Mouse (Mus musculus) midbrain, postnatal 0 days (tissue): Measurements from ENCODE around the gene Unc13d. TPM values are rescaled to one million over a fixed set of nuclear protein-coding genes. Genes with fewer than 3 reads are reported as not detected.

Experiments used
- ATAC-seq: fragments of 200-750 bp; cut with Nextera tagmentation; 2 replicates; pipeline ENCODE4 v1.8.0; 2017; ENCODE audit warnings: moderate number of reproducible peaks, mild to moderate bottlenecking, moderate TSS enrichment, moderate library complexity; ENCODE audit not compliant: low FRiP score
- DNase-seq: peaks from one replicate; pipeline ENCODE4 v3.0.0-alpha.2; 2015; ENCODE audit warnings: low spot score
- H3K27ac ChIP-seq: fragments of 300-500 bp; sonication (generic); 2 replicates; pipeline ENCODE4 v1.5.1; 2014; ENCODE audit warnings: low read depth, mild to moderate bottlenecking, low read length, mixed read lengths
- H3K27me3 ChIP-seq: fragments of 300-500 bp; sonication (generic); 2 replicates; pipeline ENCODE4 v1.6.1; 2014; ENCODE audit warnings: low read length, control low read depth, mixed read lengths; ENCODE audit not compliant: insufficient read depth
- H3K36me3 ChIP-seq: fragments of 300-500 bp; sonication (generic); 2 replicates; pipeline ENCODE4 v1.6.1; 2014; ENCODE audit warnings: low read length, control low read depth, mixed read lengths; ENCODE audit not compliant: insufficient read depth
- H3K4me1 ChIP-seq: fragments of 300-500 bp; sonication (generic); 2 replicates; pipeline ENCODE4 v1.6.1; 2014; ENCODE audit warnings: mild to moderate bottlenecking, control low read depth, antibody characterized with exemption, low read length, mixed read lengths; ENCODE audit not compliant: insufficient read depth
- H3K4me2 ChIP-seq: fragments of 300-500 bp; sonication (generic); 2 replicates; pipeline ENCODE4 v1.6.1; 2014; ENCODE audit warnings: low read depth, mild to moderate bottlenecking, low read length, mixed read lengths; ENCODE audit not compliant: poor library complexity, severe bottlenecking
- H3K4me3 ChIP-seq: fragments of 300-500 bp; sonication (generic); 2 replicates; pipeline ENCODE4 v1.5.1; 2014; ENCODE audit warnings: low read depth, mild to moderate bottlenecking, low read length, moderate library complexity
- H3K9ac ChIP-seq: fragments of 300-500 bp; sonication (generic); replicated peaks from 2 replicates; pipeline ENCODE4 v1.6.1; 2014; ENCODE audit warnings: mild to moderate bottlenecking, low read length, moderate library complexity, mixed read lengths; ENCODE audit not compliant: poor library complexity, severe bottlenecking
- H3K9me3 ChIP-seq: fragments of 300-500 bp; sonication (generic); 2 replicates; pipeline ENCODE4 v1.6.1; 2016; ENCODE audit warnings: low read length, control low read depth
- CTCF ChIP-seq: IDR thresholded peaks from 2 replicates; pipeline ENCODE4 v1.5.1; 2016; ENCODE audit warnings: antibody characterized with exemption, mild to moderate bottlenecking
- WGBS: fragments of 180-500 bp; shearing (Covaris S2); extraction: QIAGEN DNeasy Blood & Tissue Kit; methylation state at CpG from one replicate; pipeline ENCODE4 v1.1.7; 2014; 5-methylcytosine and 5-hydroxymethylcytosine counted together
- polyA plus RNA-seq: library from polyadenylated mRNA; unstranded; fragments of >200 nt; fragmentation: Nextera tagmentation; extraction: Ambion mirVana; gene quantifications from 2 replicates; pipeline ENCODE4 v1.2.1, GENCODE M21; 2015
- total RNA-seq: library from RNA; depleted of rRNA; stranded (reverse); fragments of >200 nt; gene quantifications from 2 replicates; pipeline ENCODE4 v1.2.3, GENCODE M21; 2014

The Unc13d gene
- total and polyA plus RNA-seq, 2 experiments from 2014 or later = 0.22 to 0.77 TPM

DNA sequence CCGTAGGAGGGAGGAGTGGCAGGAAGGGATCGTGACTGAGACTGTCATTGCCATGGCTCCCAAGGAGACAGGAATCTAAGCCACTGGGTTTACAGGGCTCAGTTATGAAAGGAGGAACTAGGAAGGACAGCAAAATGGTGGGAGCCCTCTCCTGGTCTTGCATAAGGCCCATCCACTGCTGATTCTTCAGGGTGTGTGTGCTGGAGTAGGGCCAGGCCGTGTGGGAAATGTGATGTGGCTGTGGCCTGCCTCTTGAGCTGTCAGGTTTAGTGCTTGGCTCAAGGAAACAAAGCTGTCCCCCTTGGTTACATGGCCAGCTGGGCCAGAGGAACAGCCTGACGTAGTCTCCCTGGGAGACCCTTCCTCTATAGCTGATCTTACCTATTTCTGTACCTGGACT is 27.6 kb downstream of the Unc13d start:
- ATAC-seq = no peak
- 87% methylated on average over 4 of the region's 4 CpGs for WGBS
- no peak for TF ChIP-seq CTCF
- no peak for DNase-seq
- H3K27ac ChIP-seq = no peak overlapping the region
- H3K4me2 ChIP-seq = no peak overlapping the region
- H3K9ac ChIP-seq = no peak overlapping the region
- H3K27me3 ChIP-seq = no peaks in the 10 kb centered on the region
- no peaks in the 10 kb centered on the region for H3K9me3 ChIP-seq
- H3K4me1 ChIP-seq = no peaks in the 10 kb centered on the region
- H3K4me3 ChIP-seq = no peak overlapping the region
- peaks cover 68% of the 10 kb centered on the region for H3K36me3 ChIP-seq

DNA sequence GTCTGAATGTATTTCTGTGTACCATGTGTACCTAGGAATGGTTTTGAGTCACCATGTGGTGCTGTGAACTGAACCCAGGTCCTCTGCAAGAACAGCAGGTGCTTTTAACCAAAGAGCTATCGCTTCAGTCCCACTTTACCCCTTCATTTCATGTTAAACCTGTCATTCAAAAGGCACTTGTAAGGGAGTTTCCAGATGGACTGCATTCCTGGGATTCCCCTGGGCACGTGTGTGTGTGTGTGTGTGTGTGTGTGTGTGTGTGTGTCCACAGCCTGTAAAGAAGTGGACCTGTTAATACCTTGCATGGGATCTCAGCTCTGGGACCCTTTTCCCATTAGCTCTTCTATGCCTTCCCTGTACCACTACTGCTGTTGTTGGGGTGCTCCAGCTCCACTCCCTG is 28.2 kb downstream of the Unc13d start:
- WGBS = 85% methylated on average over 2 of the region's 2 CpGs
- H3K36me3 ChIP-seq = peaks cover 62% of the 10 kb centered on the region
- no peak for TF ChIP-seq CTCF

DNA sequence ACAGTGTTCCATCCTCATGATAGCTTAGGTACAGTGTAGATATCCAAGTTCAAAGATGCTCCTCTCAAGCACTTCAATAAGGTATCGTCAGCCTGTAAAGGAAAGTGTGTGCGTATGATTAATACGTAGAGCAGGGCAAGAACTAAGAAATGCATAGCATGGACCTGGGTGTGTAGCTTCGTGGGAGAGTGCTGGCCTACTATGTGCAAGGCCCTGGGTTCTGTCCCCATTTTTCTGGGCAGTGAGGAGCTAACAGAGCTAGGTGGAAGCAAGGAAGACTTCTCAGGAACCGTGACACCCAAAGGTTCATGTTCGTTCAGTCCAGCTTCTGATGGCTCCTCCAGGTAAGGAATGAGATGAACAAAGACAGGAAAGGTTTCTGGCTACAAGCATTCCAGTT is 32.6 kb downstream of the Unc13d start:
- no peak overlapping the region for H3K4me3 ChIP-seq
- peaks cover 25% of the 10 kb centered on the region for H3K36me3 ChIP-seq
- no peaks in the 10 kb centered on the region for H3K4me1 ChIP-seq
- TF ChIP-seq CTCF = no peak
- H3K4me2 ChIP-seq = no peak overlapping the region
- H3K27ac ChIP-seq = no peak overlapping the region
- no peak overlapping the region for H3K9ac ChIP-seq
- ATAC-seq = no peak
- H3K27me3 ChIP-seq = no peaks in the 10 kb centered on the region
- no peak for DNase-seq
- 95% methylated on average over 6 of the region's 6 CpGs for WGBS
- H3K9me3 ChIP-seq = no peaks in the 10 kb centered on the region

More for the DNA sequence above, 28.2 kb downstream of the Unc13d start:
- Histone ChIP-seq H3K4me2 (no peak overlapping the region), H3K27me3 (no peaks in the 10 kb centered on the region), H3K4me1 (no peaks in the 10 kb centered on the region), H3K9ac (no peak overlapping the region), H3K4me3 (no peak overlapping the region), H3K9me3 (no peaks in the 10 kb centered on the region), H3K27ac (no peak overlapping the region)
- ATAC-seq (no peak), DNase-seq (no peak)

DNA sequence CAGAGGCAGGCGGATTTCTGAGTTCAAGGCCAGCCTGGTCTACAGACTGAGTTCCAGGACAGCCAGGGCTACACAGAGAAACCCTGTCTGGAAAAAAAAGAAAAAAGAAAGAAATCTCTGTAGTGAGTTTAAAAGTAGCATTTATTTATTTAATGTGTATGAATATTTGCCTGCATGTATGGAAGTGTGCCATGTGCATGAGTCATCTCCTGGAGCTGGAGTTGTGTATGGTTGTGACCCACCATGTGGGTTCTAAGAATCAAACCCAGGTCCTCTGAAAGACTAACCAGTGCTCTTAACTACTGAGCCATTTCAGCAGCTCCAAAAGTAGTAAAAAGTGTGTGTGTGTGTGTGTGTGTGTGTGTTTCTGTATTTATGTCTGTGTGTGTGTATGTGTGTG is 34.5 kb downstream of the Unc13d start:
- H3K27ac ChIP-seq = no peak overlapping the region
- no peak overlapping the region for H3K9ac ChIP-seq
- no peaks in the 10 kb centered on the region for H3K9me3 ChIP-seq
- TF ChIP-seq CTCF = no peak
- ATAC-seq (no peak), DNase-seq (no peak)
- peaks cover 12% of the 10 kb centered on the region for H3K36me3 ChIP-seq
- no peak overlapping the region for H3K4me3 ChIP-seq
- 97% methylated on average over 1 of the region's 1 CpGs for WGBS
- no peaks in the 10 kb centered on the region for H3K27me3 ChIP-seq
- no peak overlapping the region for H3K4me2 ChIP-seq
- no peaks in the 10 kb centered on the region for H3K4me1 ChIP-seq

DNA sequence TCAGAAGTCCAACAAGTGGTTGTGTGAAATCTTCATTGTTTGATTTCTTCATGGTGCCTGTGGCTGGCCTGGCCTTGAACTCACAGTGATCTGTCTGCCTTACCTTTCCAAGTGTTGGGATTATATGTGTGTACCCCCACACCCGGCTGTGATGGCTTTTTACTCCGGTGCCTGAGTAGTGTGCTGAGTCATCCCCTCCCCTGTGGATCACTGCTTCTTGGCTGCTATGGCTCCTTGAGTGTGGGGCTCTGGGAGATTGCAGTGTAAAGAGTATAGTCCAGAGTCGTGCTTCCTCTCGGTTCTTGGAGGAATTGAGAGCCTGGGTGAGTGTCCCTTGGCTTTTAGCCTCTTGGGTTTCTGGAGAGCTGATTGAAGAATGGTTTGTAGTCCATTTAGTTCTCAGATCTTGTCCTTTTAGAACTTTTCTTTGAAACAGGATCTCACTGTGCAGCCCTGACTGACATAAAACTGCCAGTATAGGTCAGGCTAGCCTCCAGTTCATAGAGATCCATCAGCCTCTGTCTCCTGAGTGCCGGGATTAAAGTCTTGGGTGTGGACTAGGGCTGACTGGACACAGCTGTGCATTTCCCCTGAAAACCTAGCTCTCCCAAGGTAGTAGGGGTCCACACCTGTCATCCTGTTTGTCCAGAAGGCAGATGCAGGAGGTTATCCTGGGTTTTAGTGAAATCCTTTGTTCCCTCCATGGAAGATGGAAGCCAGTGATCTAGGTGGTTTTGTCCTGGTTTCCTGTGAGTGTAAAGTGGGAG is 35.2 kb downstream of the Unc13d start:
- ATAC-seq (no peak), DNase-seq (no peak)
- H3K9me3 ChIP-seq = no peaks in the 10 kb centered on the region
- no peak overlapping the region for H3K9ac ChIP-seq
- H3K4me3 ChIP-seq = no peak overlapping the region
- no peak overlapping the region for H3K4me2 ChIP-seq
- no peak for TF ChIP-seq CTCF
- peaks cover 9% of the 10 kb centered on the region for H3K36me3 ChIP-seq
- no peak overlapping the region for H3K27ac ChIP-seq
- 90% methylated on average over 5 of the region's 5 CpGs for WGBS
- H3K4me1 ChIP-seq = no peaks in the 10 kb centered on the region
- H3K27me3 ChIP-seq = no peaks in the 10 kb centered on the region

DNA sequence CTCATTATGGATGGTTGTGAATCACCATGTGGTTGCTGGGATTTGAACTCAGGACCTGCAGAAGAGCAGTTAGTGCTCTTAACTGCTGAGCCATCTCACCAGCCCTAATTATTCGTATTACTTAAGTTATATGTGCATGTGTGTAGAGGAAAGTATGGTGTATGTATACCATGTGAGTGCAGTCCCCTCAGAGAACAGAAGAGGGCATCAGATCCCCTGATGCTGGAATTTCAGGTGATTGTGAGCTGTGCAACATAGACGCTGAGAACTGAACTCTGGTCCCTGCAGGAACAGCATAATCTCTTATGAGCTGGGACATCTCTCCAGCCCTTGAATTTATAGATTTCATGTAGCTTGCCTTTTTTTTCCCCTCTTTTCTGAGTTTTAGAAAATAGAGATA is 35.9 kb downstream of the Unc13d start:
- no peaks in the 10 kb centered on the region for H3K27me3 ChIP-seq
- peak; percentile 22 for TF ChIP-seq CTCF
- DNase-seq (no peak), ATAC-seq (no peak)
- peaks cover 9% of the 10 kb centered on the region; the same call in 1 of the 2 replicates for H3K36me3 ChIP-seq
- H3K27ac ChIP-seq = no peak overlapping the region
- H3K9ac ChIP-seq = no peak overlapping the region
- no peaks in the 10 kb centered on the region for H3K4me1 ChIP-seq
- H3K4me2 ChIP-seq = no peak overlapping the region
- H3K4me3 ChIP-seq = no peak overlapping the region
- WGBS = 100% methylated on average over 2 of the region's 2 CpGs
- H3K9me3 ChIP-seq = no peaks in the 10 kb centered on the region
